Comparison of ENCODE assay signal across 8 mouse cellular contexts in the genomic region with DNA sequence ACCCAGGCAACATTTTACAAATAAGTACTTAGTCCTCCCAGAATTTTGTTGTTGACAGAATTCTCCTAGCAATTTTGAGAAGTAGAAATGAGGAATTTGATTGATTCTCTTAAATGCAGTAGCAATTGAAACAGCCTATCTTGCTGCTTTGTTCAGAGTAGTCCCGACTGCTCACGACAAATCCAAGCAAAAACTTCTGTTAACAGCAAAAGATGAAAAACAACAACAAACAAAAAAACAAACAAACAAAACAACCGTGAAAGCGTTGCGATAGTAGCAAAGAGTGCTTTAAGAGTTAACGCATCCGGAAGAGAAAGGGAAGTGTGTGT. TPM values are rescaled to one million over a fixed set of nuclear protein-coding genes. Genes with fewer than 3 reads are reported as not detected.
DNase-seq lines count a peak whose midpoint lies in the region; ATAC-seq and TF ChIP-seq lines count a peak whose summit lies in the region.

No protein-coding gene starts in this region.

- H3K27me3 ChIP-seq in kidney, embryonic 16.5 days (ENCODE audit: insufficient read depth, low read length), result no peaks in the 10 kb centered on the region
- H3K27me3 ChIP-seq in embryonic facial prominence, embryonic 12.5 days, result no peaks in the 10 kb centered on the region
- H3K27me3 ChIP-seq in intestine, embryonic 14.5 days (replicated peaks; ENCODE audit: control insufficient read depth, insufficient read depth, low read length), result no peaks in the 10 kb centered on the region
- H3K27me3 ChIP-seq in thymus, adult 2 months (ENCODE audit: control insufficient read depth, insufficient read depth, low read length), result no peaks in the 10 kb centered on the region

- H3K9ac ChIP-seq in kidney, embryonic 16.5 days (replicated peaks; ENCODE audit: low read length), result peak overlapping the region; percentile 67; the same call in 1 of the 2 replicates
- no peak overlapping the region for H3K9ac ChIP-seq in embryonic facial prominence, embryonic 12.5 days
- H3K9ac ChIP-seq in intestine, embryonic 14.5 days (ENCODE audit: low read length), result peak overlapping the region; percentile 17

- H3K36me3 ChIP-seq in kidney, embryonic 16.5 days (ENCODE audit: insufficient read depth, low read length), result no peaks in the 10 kb centered on the region
- no peaks in the 10 kb centered on the region for H3K36me3 ChIP-seq in embryonic facial prominence, embryonic 12.5 days
- H3K36me3 ChIP-seq in intestine, embryonic 14.5 days (ENCODE audit: control insufficient read depth, insufficient read depth, low read length), result no peaks in the 10 kb centered on the region
- no peaks in the 10 kb centered on the region for H3K36me3 ChIP-seq in thymus, adult 2 months (ENCODE audit: control insufficient read depth, insufficient read depth, low read length)

- WGBS in kidney, embryonic 16.5 days, result 0% methylated on average over 7 of the region's 7 CpGs
- under 1% methylated on average over 7 of the region's 7 CpGs for WGBS in embryonic facial prominence, embryonic 12.5 days
- WGBS in intestine, embryonic 14.5 days, result under 1% methylated on average over 7 of the region's 7 CpGs
- 0% methylated on average over 7 of the region's 7 CpGs for WGBS in thymus, adult 2 months

- no peak for TF ChIP-seq CTCF in thymus, adult 2 months (IDR thresholded peaks at IDR 0.05; ENCODE audit: borderline replicate concordance, control insufficient read depth, extremely low read depth, insufficient read depth, low read length, poor library complexity)

- H3K4me2 ChIP-seq in kidney, embryonic 16.5 days (replicated peaks; ENCODE audit: low read depth, low read length), result peak overlapping the region; percentile 58
- H3K4me2 ChIP-seq in embryonic facial prominence, embryonic 12.5 days (replicated peaks), result peak overlapping the region; percentile 42
- H3K4me2 ChIP-seq in intestine, embryonic 14.5 days (ENCODE audit: low read length), result peak overlapping the region; percentile 58

- peak overlapping the region; percentile 49 for H3K4me3 ChIP-seq in kidney, embryonic 16.5 days (ENCODE audit: low read length)
- H3K4me3 ChIP-seq in embryonic facial prominence, embryonic 12.5 days, result peak overlapping the region; percentile 32
- H3K4me3 ChIP-seq in intestine, embryonic 14.5 days (ENCODE audit: low read depth, low read length), result peak overlapping the region; percentile 43
- no peak overlapping the region for H3K4me3 ChIP-seq in thymus, adult 2 months (ENCODE audit: control insufficient read depth, insufficient read depth, low read length)

- no peak for ATAC-seq in kidney, embryonic 16.5 days (ENCODE audit: low FRiP score, low TSS enrichment)
- no peak for ATAC-seq in embryonic facial prominence, embryonic 12.5 days (ENCODE audit: insufficient number of reproducible peaks, insufficient read depth, low FRiP score, low TSS enrichment)
- ATAC-seq in intestine, embryonic 14.5 days (replicated peaks; ENCODE audit: low FRiP score, low TSS enrichment, low read depth), result no peak
- peak; percentile 56 for ATAC-seq in monocyte, adult 5-6 weeks (replicated peaks; ENCODE audit: insufficient number of reproducible peaks, low FRiP score, low TSS enrichment, poor library complexity, severe bottlenecking)

- no peaks in the 10 kb centered on the region for H3K9me3 ChIP-seq in kidney, embryonic 16.5 days (ENCODE audit: low read length)
- no peaks in the 10 kb centered on the region for H3K9me3 ChIP-seq in embryonic facial prominence, embryonic 12.5 days
- H3K9me3 ChIP-seq in intestine, embryonic 14.5 days (ENCODE audit: control insufficient read depth, low read length), result no peaks in the 10 kb centered on the region

- H3K4me1 ChIP-seq in kidney, embryonic 16.5 days (ENCODE audit: insufficient read depth, low read length), result peaks cover 9% of the 10 kb centered on the region; the same call in 1 of the 2 replicates
- 0 out of 2 replicates have a peak, but pooled peaks cover 7% of the 10 kb centered on the region for H3K4me1 ChIP-seq in embryonic facial prominence, embryonic 12.5 days
- H3K4me1 ChIP-seq in intestine, embryonic 14.5 days (replicated peaks; ENCODE audit: control insufficient read depth, insufficient read depth, low read length), result 0 out of 2 replicates have a peak, but pooled peaks cover 3% of the 10 kb centered on the region
- peaks cover 7% of the 10 kb centered on the region for H3K4me1 ChIP-seq in thymus, adult 2 months (replicated peaks; ENCODE audit: control insufficient read depth, insufficient read depth, low read length)

- no peak overlapping the region; the same call in 1 of the 2 replicates for H3K27ac ChIP-seq in kidney, embryonic 16.5 days (ENCODE audit: low read length)
- H3K27ac ChIP-seq in embryonic facial prominence, embryonic 12.5 days, result peak overlapping the region; percentile 76
- peak overlapping the region; percentile 77 for H3K27ac ChIP-seq in intestine, embryonic 14.5 days (ENCODE audit: low read depth)
- H3K27ac ChIP-seq in thymus, adult 2 months (ENCODE audit: control insufficient read depth, insufficient read depth, low read length), result no peak overlapping the region

- DNase-seq in kidney, postnatal 4 days, result no peak
- no peak for DNase-seq in intestine, embryonic 14.5 days (ENCODE audit: low spot score)
- DNase-seq in thymus, adult 2 months, result no peak
- no peak for DNase-seq in thymus, postnatal 14 days
- DNase-seq in thymus, adult 18-20 months, result no peak

- TF ChIP-seq POLR2A in thymus, adult 2 months (IDR thresholded peaks at IDR 0.05; ENCODE audit: control insufficient read depth, extremely low read depth, insufficient read depth, low read length, poor library complexity), result no peak

RNA-seq across cellular contexts. Expression of a gene that starts 21.2 kb away (rescaled TPM):
- 0.31 and 0.76 TPM in 2 replicates for polyA plus RNA-seq in kidney, embryonic 16.5 days (2015; fragmentation: Nextera tagmentation; extraction: Ambion mirVana)
- 0.64 and 0.99 TPM in 2 replicates for polyA plus RNA-seq in embryonic facial prominence, embryonic 12.5 days (2016; fragmentation: Nextera tagmentation; extraction: Ambion mirVana)
- polyA plus RNA-seq in intestine, embryonic 14.5 days (2014; fragmentation: Nextera tagmentation; extraction: Ambion mirVana), result 0.65 and 1.4 TPM in 2 replicates
- 3.7 to 4.4 TPM in 2 of 3 replicates, not detected in the other for total RNA-seq in monocyte, adult 5-6 weeks (2017)
- polyA plus RNA-seq in thymus, adult 2 months (2012; rRNA removed), result 0.55 and 0.99 TPM in 2 replicates

RNA-seq across cellular contexts. Expression of a gene that starts 21.3 kb away (rescaled TPM):
- polyA plus RNA-seq in kidney, embryonic 16.5 days (2015; fragmentation: Nextera tagmentation; extraction: Ambion mirVana), result 7.9 and 8.7 TPM in 2 replicates
- 10.6 TPM in 2 replicates for polyA plus RNA-seq in embryonic facial prominence, embryonic 12.5 days (2016; fragmentation: Nextera tagmentation; extraction: Ambion mirVana)
- 6.8 and 8.1 TPM in 2 replicates for polyA plus RNA-seq in intestine, embryonic 14.5 days (2014; fragmentation: Nextera tagmentation; extraction: Ambion mirVana)
- total RNA-seq in monocyte, adult 5-6 weeks (2017), result 2.6 to 6.8 TPM (median 6.5 TPM) in 3 replicates
- polyA plus RNA-seq in thymus, adult 2 months (2012; rRNA removed), result 2.5 and 3.1 TPM in 2 replicates

Comparison
In these comparisons a context has a peak if more than half of its experiments do, and no peak if none do; other contexts are left out.
1. H3K27ac ChIP-seq: peak in embryonic facial prominence, embryonic 12.5 days (single experiment) and intestine, embryonic 14.5 days (single experiment); none in kidney, embryonic 16.5 days (single experiment) and thymus, adult 2 months (single experiment).
2. Peak in every context shown above with its lines, with median percentiles within 50 percentile points of each other: H3K4me2 ChIP-seq.